Mouse (Mus musculus) heart, embryonic 13.5 days (tissue): ENCODE data around the gene Sdk1. TPM values are rescaled to one million over a fixed set of nuclear protein-coding genes. Genes with fewer than 3 reads are reported as not detected.

Experiments
- ATAC-seq: fragments of 200-750 bp; cut with Nextera tagmentation; 2 replicates; pipeline ENCODE4 v1.8.0; 2017; ENCODE audit warnings: moderate TSS enrichment; ENCODE audit not compliant: insufficient number of reproducible peaks, low FRiP score, low TSS enrichment; ENCODE audit errors: extremely low read depth
- H3K27ac ChIP-seq: fragments of 300-500 bp; sonication (generic); replicated peaks from 2 replicates; pipeline ENCODE4 v1.5.1; 2015; ENCODE audit warnings: moderate library complexity, mild to moderate bottlenecking, inconsistent platforms
- H3K27me3 ChIP-seq: fragments of 300-500 bp; sonication (generic); replicated peaks from 2 replicates; pipeline ENCODE4 v1.6.1; 2015; ENCODE audit warnings: mild to moderate bottlenecking, inconsistent platforms
- H3K36me3 ChIP-seq: fragments of 300-500 bp; sonication (generic); 2 replicates; pipeline ENCODE4 v1.6.1; 2015; ENCODE audit warnings: mild to moderate bottlenecking, inconsistent platforms
- H3K4me1 ChIP-seq: fragments of 300-500 bp; sonication (generic); 2 replicates; pipeline ENCODE4 v1.6.1; 2015; ENCODE audit warnings: inconsistent platforms
- H3K4me2 ChIP-seq: fragments of 300-500 bp; sonication (generic); 2 replicates; pipeline ENCODE4 v1.6.1; 2015; ENCODE audit warnings: inconsistent platforms, mild to moderate bottlenecking, moderate library complexity
- H3K4me3 ChIP-seq: fragments of 300-500 bp; sonication (generic); 2 replicates; pipeline ENCODE4 v1.5.1; 2015; ENCODE audit warnings: moderate library complexity, mild to moderate bottlenecking, inconsistent platforms
- H3K9ac ChIP-seq: fragments of 300-500 bp; sonication (generic); 2 replicates; pipeline ENCODE4 v1.6.1; 2015; ENCODE audit warnings: inconsistent platforms, mild to moderate bottlenecking, moderate library complexity
- H3K9me3 ChIP-seq: fragments of 300-500 bp; sonication (generic); 2 replicates; pipeline ENCODE4 v1.6.1; 2016; ENCODE audit warnings: inconsistent platforms
- WGBS: fragments of 180-500 bp; shearing (Covaris S2); methylation state at CpG from one replicate; pipeline ENCODE4 v1.1.7; 2015; ENCODE audit warnings: mixed read lengths; 5-methylcytosine and 5-hydroxymethylcytosine counted together
- polyA plus RNA-seq: library from polyadenylated mRNA; unstranded; fragments of >200 nt; fragmentation: Nextera tagmentation; extraction: Ambion mirVana; gene quantifications from 2 replicates; pipeline ENCODE4 v1.2.1, GENCODE M21; 2015

Gene Sdk1
- polyA plus RNA-seq, 1 experiment from 2014 or later, result 1.6 TPM

GRCm38 (mm10) chr5:142073901-142074300 is 832.6 kb downstream of the Sdk1 start:
- 75% methylated on average over 3 of the region's 3 CpGs for WGBS
- H3K36me3 ChIP-seq, result no peaks in the 10 kb centered on the region

GRCm38 (mm10) chr5:142074561-142075500 is 833.5 kb downstream of the Sdk1 start:
- no peak overlapping the region for H3K9ac ChIP-seq
- H3K4me1 ChIP-seq, result peaks cover 12% of the 10 kb centered on the region; the same call in 1 of the 2 replicates
- H3K27me3 ChIP-seq, result no peaks in the 10 kb centered on the region
- H3K36me3 ChIP-seq, result no peaks in the 10 kb centered on the region
- H3K4me3 ChIP-seq, result no peak overlapping the region
- H3K27ac ChIP-seq, result 0 out of 2 replicates have a peak overlapping the region, but pooled peaks have one; percentile 20
- no peak overlapping the region for H3K4me2 ChIP-seq
- H3K9me3 ChIP-seq, result peaks cover 2% of the 10 kb centered on the region
- 39% methylated on average over 13 of the region's 13 CpGs for WGBS
- ATAC-seq, result no peak

More at GRCm38 (mm10) chr5:142073901-142074300, 832.6 kb downstream of the Sdk1 start:
- no peak for ATAC-seq
- H3K27ac ChIP-seq, result no peak overlapping the region
- no peaks in the 10 kb centered on the region for H3K27me3 ChIP-seq
- peaks cover 8% of the 10 kb centered on the region for H3K9me3 ChIP-seq
- peaks cover 12% of the 10 kb centered on the region; the same call in 1 of the 2 replicates for H3K4me1 ChIP-seq
- no peak overlapping the region for H3K4me2 ChIP-seq
- no peak overlapping the region for H3K9ac ChIP-seq
- H3K4me3 ChIP-seq, result no peak overlapping the region

DNA sequence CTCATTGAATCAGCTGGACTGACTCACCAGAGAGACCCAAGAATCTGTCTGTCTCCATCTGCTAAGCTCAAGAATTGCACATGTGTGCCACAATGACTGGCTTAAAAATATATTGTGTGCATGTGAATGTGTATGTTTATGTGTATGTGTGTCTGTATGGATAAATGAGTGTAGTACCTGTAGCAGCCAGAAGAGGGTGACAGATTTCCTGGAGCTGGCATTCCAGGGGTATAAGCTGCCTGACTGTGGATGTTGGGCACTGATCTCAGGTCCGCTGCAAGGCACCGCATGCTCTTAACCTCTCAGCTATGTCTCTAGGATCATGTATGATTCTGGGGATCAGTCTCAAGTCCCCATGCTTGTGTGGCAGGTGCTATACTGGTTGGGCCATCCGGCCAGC is 839.4 kb downstream of the Sdk1 start:
- Histone ChIP-seq H3K9me3 (no peaks in the 10 kb centered on the region; the same call in none of the 2 replicates), H3K4me3 (no peak overlapping the region), H3K36me3 (peaks cover 8% of the 10 kb centered on the region; the same call in 1 of the 2 replicates), H3K27ac (no peak overlapping the region), H3K27me3 (no peaks in the 10 kb centered on the region), H3K9ac (no peak overlapping the region), H3K4me1 (no peaks in the 10 kb centered on the region), H3K4me2 (no peak overlapping the region)
- ATAC-seq, result no peak
- WGBS, result 86% methylated on average over 3 of the region's 3 CpGs

GRCm38 (mm10) chr5:142081076-142081475 is 839.8 kb downstream of the Sdk1 start:
- Histone ChIP-seq H3K4me3 (no peak overlapping the region), H3K36me3 (peaks cover 8% of the 10 kb centered on the region; the same call in 1 of the 2 replicates), H3K9me3 (no peaks in the 10 kb centered on the region; the same call in none of the 2 replicates), H3K9ac (no peak overlapping the region), H3K27me3 (no peaks in the 10 kb centered on the region), H3K4me1 (no peaks in the 10 kb centered on the region), H3K4me2 (no peak overlapping the region), H3K27ac (no peak overlapping the region)
- WGBS, result 81% methylated on average over 3 of the region's 3 CpGs
- ATAC-seq, result no peak

GRCm38 (mm10) chr5:142096377-142096841 is 855.1 kb downstream of the Sdk1 start:
- no peaks in the 10 kb centered on the region for H3K27me3 ChIP-seq
- H3K4me1 ChIP-seq, result no peaks in the 10 kb centered on the region
- 0 out of 2 replicates have a peak, but pooled peaks cover 16% of the 10 kb centered on the region for H3K36me3 ChIP-seq
- ATAC-seq, result no peak; the same call in 1 of the 2 replicates
- H3K4me2 ChIP-seq, result no peak overlapping the region
- H3K4me3 ChIP-seq, result no peak overlapping the region
- no peaks in the 10 kb centered on the region for H3K9me3 ChIP-seq
- WGBS, result 87% methylated on average over 11 of the region's 11 CpGs
- H3K27ac ChIP-seq, result no peak overlapping the region
- no peak overlapping the region for H3K9ac ChIP-seq

DNA sequence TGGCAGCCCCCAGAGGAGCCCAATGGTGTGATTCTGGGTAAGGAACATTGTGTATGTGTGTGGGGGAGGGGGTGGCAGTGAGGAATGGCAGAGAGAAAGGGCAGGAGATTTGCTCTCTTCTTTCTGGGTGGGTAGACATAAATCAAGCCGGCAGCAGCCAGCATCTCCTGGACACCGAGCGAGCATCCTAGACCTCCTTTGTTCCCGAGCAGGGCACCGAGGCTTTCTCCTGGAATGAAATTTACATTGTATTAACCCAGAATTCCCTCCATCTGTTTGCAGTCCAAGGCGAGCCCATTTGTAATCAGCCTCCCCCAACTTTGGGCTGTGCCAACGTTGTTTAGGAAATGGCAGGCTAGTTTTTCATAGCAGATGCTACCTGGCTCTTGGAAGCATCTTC is 858.9 kb downstream of the Sdk1 start:
- Histone ChIP-seq H3K4me2 (no peak overlapping the region), H3K27ac (no peak overlapping the region), H3K9ac (no peak overlapping the region), H3K4me1 (no peaks in the 10 kb centered on the region), H3K9me3 (no peaks in the 10 kb centered on the region), H3K36me3 (peaks cover 20% of the 10 kb centered on the region; the same call in 1 of the 2 replicates), H3K4me3 (no peak overlapping the region), H3K27me3 (no peaks in the 10 kb centered on the region)
- ATAC-seq, result no peak
- WGBS, result 79% methylated on average over 7 of the region's 7 CpGs

GRCm38 (mm10) chr5:142107434-142107833 is 866.1 kb downstream of the Sdk1 start:
- H3K27me3 ChIP-seq, result no peaks in the 10 kb centered on the region
- no peak for ATAC-seq
- no peaks in the 10 kb centered on the region for H3K4me1 ChIP-seq
- no peak overlapping the region for H3K9ac ChIP-seq
- WGBS, result 85% methylated on average over 11 of the region's 11 CpGs
- H3K36me3 ChIP-seq, result peaks cover 4% of the 10 kb centered on the region; the same call in 1 of the 2 replicates
- no peak overlapping the region for H3K4me2 ChIP-seq
- no peak overlapping the region for H3K27ac ChIP-seq
- peaks cover 6% of the 10 kb centered on the region for H3K9me3 ChIP-seq
- no peak overlapping the region for H3K4me3 ChIP-seq

GRCm38 (mm10) chr5:142111989-142112388 is 870.7 kb downstream of the Sdk1 start:
- Histone ChIP-seq H3K9ac (no peak overlapping the region), H3K4me1 (no peaks in the 10 kb centered on the region), H3K4me3 (no peak overlapping the region), H3K27me3 (no peaks in the 10 kb centered on the region), H3K36me3 (0 out of 2 replicates have a peak, but pooled peaks cover 2% of the 10 kb centered on the region), H3K4me2 (no peak overlapping the region), H3K27ac (no peak overlapping the region), H3K9me3 (peaks cover 6% of the 10 kb centered on the region)
- no peak for ATAC-seq
- WGBS, result 85% methylated on average over 6 of the region's 6 CpGs

GRCm38 (mm10) chr5:142113210-142114175 is 872.2 kb downstream of the Sdk1 start:
- Histone ChIP-seq H3K4me3 (no peak overlapping the region), H3K9ac (no peak overlapping the region), H3K4me1 (no peaks in the 10 kb centered on the region), H3K36me3 (0 out of 2 replicates have a peak, but pooled peaks cover 2% of the 10 kb centered on the region), H3K9me3 (peaks cover 6% of the 10 kb centered on the region), H3K27ac (no peak overlapping the region), H3K27me3 (no peaks in the 10 kb centered on the region), H3K4me2 (no peak overlapping the region)
- 47% methylated on average over 18 of the region's 18 CpGs for WGBS
- ATAC-seq, result no peak

DNA sequence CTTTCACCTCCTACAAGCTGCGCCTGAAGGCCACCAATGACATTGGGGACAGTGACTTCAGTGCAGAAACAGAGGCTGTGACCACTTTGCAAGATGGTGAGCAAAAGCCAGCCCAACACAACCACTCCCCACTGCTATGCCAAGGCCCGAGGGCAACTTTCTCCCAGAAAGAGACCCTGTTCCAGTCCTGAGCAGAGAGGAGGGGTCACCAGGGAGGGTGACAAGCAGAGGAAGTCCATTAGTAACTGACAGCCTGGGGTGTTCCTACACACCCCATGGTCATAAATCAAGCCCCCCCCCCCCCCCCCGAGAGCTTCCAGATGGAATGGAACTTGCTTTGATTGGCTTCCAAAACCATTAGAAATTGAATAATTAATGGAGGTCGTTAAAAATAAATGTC is 886.5 kb downstream of the Sdk1 start:
- H3K27ac ChIP-seq, result no peak overlapping the region
- no peak overlapping the region for H3K4me2 ChIP-seq
- 67% methylated on average over 4 of the region's 4 CpGs for WGBS
- no peak for ATAC-seq
- H3K9ac ChIP-seq, result no peak overlapping the region
- 0 out of 2 replicates have a peak, but pooled peaks cover 6% of the 10 kb centered on the region for H3K9me3 ChIP-seq
- H3K36me3 ChIP-seq, result peaks cover 10% of the 10 kb centered on the region; the same call in 1 of the 2 replicates
- H3K4me3 ChIP-seq, result no peak overlapping the region
- H3K27me3 ChIP-seq, result no peaks in the 10 kb centered on the region
- H3K4me1 ChIP-seq, result no peaks in the 10 kb centered on the region
